Mouse (Mus musculus) gastrocnemius, adult 18-20 months (tissue): ENCODE measurements at regions not wholly inside any gene's neighbourhood (a gene's known extent, or its start where the extent isn't known, plus 50 kb on each side); places are given as distances from the start of the nearest gene placed in this dataset.
"Not testable (repeated sequence)": the region's sequence is repeated elsewhere in the genome, so short reads cannot be mapped to it uniquely, and the experiment has no call there.

Experiments
- DNase-seq: peaks from one replicate; pipeline ENCODE4 v3.0.0; 2021; ENCODE audit warnings: low spot score

DNA sequence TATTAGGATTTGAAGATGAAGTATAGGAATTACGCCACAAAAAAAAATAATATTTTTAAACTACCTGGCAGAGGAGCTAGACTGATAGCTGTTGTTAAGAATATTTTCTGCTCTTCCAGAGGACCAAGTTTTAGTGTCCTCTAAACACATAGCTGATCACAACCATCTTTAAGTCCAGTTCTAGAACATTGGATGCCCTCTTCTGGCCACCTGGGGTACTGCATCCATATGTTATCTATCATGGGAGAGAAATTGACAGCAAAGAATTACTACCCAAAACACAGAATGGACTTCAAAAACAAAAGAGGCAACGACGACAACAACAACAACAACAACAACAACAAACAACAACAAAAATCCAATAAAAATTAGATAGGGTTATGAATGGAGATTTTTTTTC is 71.0 kb upstream of the Prl4a1 start:
- DNase-seq: peak; percentile 2

GRCm38 (mm10) chr13:27960421-27960820 is 55.6 kb upstream of the Prl4a1 start:
- DNase-seq: not testable (repeated sequence)

GRCm38 (mm10) chr13:27962381-27962780 is 53.6 kb upstream of the Prl4a1 start:
- DNase-seq: not testable (repeated sequence)

DNA sequence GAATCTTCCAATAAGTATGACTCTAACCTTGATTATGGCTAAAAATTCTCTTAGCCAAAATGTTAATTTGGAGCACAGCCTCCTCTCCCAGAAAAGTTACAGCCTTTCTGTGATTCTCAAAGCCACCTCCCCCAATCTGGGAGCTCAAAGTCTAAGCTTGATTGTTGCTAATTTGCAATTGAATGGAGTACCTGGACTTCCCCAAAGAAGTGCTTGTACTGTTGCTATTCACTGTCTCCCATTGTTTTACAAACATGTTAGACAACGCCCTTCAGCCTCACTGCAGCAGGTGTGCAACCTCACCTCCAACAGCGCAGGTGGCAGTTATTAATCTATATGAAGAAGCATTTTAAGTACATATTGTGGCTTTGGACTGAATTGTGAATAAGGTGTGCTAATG is 50.0 kb upstream of the Prl4a1 start:
- not testable (repeated sequence) for DNase-seq
